ENCODE assay signal across 32 mouse cellular contexts in genomic region chr3:104313063-104313462, GRCm38 (mm10).
"Had no signal": no experiment of that assay in that cellular context is flagged by ENCODE, and none has a peak within 500 bp of the region (broad histone marks: within the 10 kb centered on the region; RNA-seq: fewer than 3 reads in every experiment).

No protein-coding gene starts in this region.

- H3K4me1 ChIP-seq: limb, embryonic 13.5 days; limb, embryonic 15.5 days; liver, embryonic 12.5 days; liver, embryonic 13.5 days; liver, embryonic 15.5 days; megakaryocyte, embryonic 14.5 days; midbrain, embryonic 12.5 days; midbrain, embryonic 13.5 days; midbrain, embryonic 15.5 days; neural tube, embryonic 12.5 days had no signal

- H3K4me2 ChIP-seq: limb, embryonic 12.5 days; limb, embryonic 13.5 days; limb, embryonic 15.5 days; liver, embryonic 11.5 days; liver, embryonic 12.5 days; liver, embryonic 13.5 days; liver, embryonic 15.5 days; lung, embryonic 14.5 days; lung, embryonic 15.5 days; midbrain, embryonic 11.5 days; midbrain, embryonic 12.5 days; midbrain, embryonic 13.5 days; midbrain, embryonic 15.5 days; neural tube, embryonic 12.5 days had no signal

- H3K9ac ChIP-seq: limb, embryonic 12.5 days; limb, embryonic 13.5 days; limb, embryonic 15.5 days; liver, embryonic 12.5 days; liver, embryonic 13.5 days; liver, embryonic 14.5 days; liver, embryonic 15.5 days; liver, postnatal 0 days; lung, embryonic 14.5 days; lung, embryonic 15.5 days; midbrain, embryonic 12.5 days; midbrain, embryonic 13.5 days; midbrain, embryonic 15.5 days; neural tube, embryonic 12.5 days had no signal

- H3K9me3 ChIP-seq: limb, embryonic 10.5 days; limb, embryonic 12.5 days; limb, embryonic 13.5 days; limb, embryonic 15.5 days; liver, embryonic 12.5 days; liver, embryonic 13.5 days; liver, embryonic 15.5 days; lung, embryonic 15.5 days; megakaryocyte, embryonic 14.5 days; midbrain, embryonic 10.5 days; midbrain, embryonic 12.5 days; midbrain, embryonic 13.5 days; midbrain, embryonic 15.5 days; neural tube, embryonic 12.5 days had no signal

- DNase-seq: left cerebral cortex, postnatal 4 days; liver; liver, embryonic 13.5 days; liver, postnatal 0 days; lung, adult 18-20 months; lung, adult 2 months; lung, embryonic 14.5 days; lung, postnatal 10 days; lung, postnatal 14 days; lung, postnatal 36 days; lung, postnatal 4 days; midbrain, embryonic 14.5 days had no signal

- H3K4me3 ChIP-seq: limb, embryonic 10.5 days; limb, embryonic 12.5 days; limb, embryonic 13.5 days; limb, embryonic 15.5 days; liver, embryonic 12.5 days; liver, embryonic 13.5 days; liver, embryonic 15.5 days; lung, embryonic 15.5 days; megakaryocyte, embryonic 14.5 days; midbrain, embryonic 10.5 days; midbrain, embryonic 12.5 days; midbrain, embryonic 13.5 days; midbrain, embryonic 15.5 days; myocyte; neural tube, embryonic 12.5 days had no signal

- ATAC-seq: liver, embryonic 12.5 days; liver, postnatal 0 days; lung, postnatal 0 days; midbrain, embryonic 13.5 days; midbrain, embryonic 15.5 days; midbrain, embryonic 16.5 days had no signal

- H3K27ac ChIP-seq: limb, embryonic 10.5 days; limb, embryonic 12.5 days; limb, embryonic 13.5 days; limb, embryonic 15.5 days; liver, embryonic 12.5 days; liver, embryonic 13.5 days; liver, embryonic 14.5 days; liver, embryonic 15.5 days; lung, embryonic 15.5 days; macrophage; midbrain, embryonic 10.5 days; midbrain, embryonic 12.5 days; midbrain, embryonic 13.5 days; midbrain, embryonic 15.5 days; neural tube, embryonic 12.5 days had no signal

- H3K27me3 ChIP-seq: limb, embryonic 12.5 days; limb, embryonic 13.5 days; limb, embryonic 15.5 days; liver, embryonic 12.5 days; liver, embryonic 13.5 days; liver, embryonic 15.5 days; lung, embryonic 15.5 days; megakaryocyte, embryonic 14.5 days; midbrain, embryonic 12.5 days; midbrain, embryonic 13.5 days; midbrain, embryonic 15.5 days; neural tube, embryonic 12.5 days had no signal

- H3K36me3 ChIP-seq: limb, embryonic 10.5 days; limb, embryonic 12.5 days; limb, embryonic 13.5 days; limb, embryonic 15.5 days; liver, embryonic 12.5 days; liver, embryonic 13.5 days; liver, embryonic 15.5 days; lung, embryonic 15.5 days; midbrain, embryonic 10.5 days; midbrain, embryonic 12.5 days; midbrain, embryonic 13.5 days; midbrain, embryonic 15.5 days; neural tube, embryonic 12.5 days had no signal
